ENCODE assay signal across 18 mouse cellular contexts in the genomic region with DNA sequence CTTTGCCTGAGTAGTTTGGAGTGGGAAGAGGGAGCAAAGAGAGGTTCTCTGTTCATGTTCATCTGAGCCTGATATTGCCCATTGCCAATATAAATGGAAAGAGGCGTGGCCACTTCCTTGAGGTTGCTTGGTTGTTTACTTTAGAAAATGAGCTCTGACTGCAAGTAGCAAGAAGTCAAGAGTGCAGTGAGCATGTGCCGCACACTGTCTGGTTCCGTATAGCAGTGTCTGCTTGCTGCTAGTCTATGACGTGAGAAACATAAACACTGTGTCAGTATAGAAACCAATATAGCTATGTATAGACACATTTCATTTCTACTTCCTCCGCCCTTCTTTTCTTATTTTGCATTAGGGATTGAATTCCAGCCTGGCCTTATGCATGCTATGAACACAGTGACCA.
"Had no signal": no experiment of that assay in that cellular context is flagged by ENCODE, and none has a peak within 500 bp of the region (broad histone marks: within the 10 kb centered on the region; RNA-seq: fewer than 3 reads in every experiment).

No protein-coding gene starts in this region.

- H3K4me2 ChIP-seq: liver, embryonic 13.5 days; lung, embryonic 15.5 days; midbrain, embryonic 13.5 days; neural tube, embryonic 13.5 days; stomach, embryonic 15.5 days had no signal

- DNase-seq: kidney, adult 18-20 months; kidney, adult 9 months; kidney, postnatal 14 days; kidney, postnatal 4 days; liver, embryonic 13.5 days; retina, postnatal 1 day; right cerebral cortex, postnatal 25 days; spleen, adult 18-20 months; thymus, adult 18-20 months; thymus, postnatal 36 days had no signal

- H3K27me3 ChIP-seq: liver, embryonic 13.5 days; lung, embryonic 15.5 days; megakaryocyte, embryonic 14.5 days; midbrain, embryonic 13.5 days; neural tube, embryonic 13.5 days; stomach, embryonic 15.5 days had no signal

- H3K9ac ChIP-seq: liver, embryonic 13.5 days; lung, embryonic 15.5 days; midbrain, embryonic 13.5 days; neural tube, embryonic 13.5 days; stomach, embryonic 15.5 days had no signal

- ATAC-seq: midbrain, embryonic 13.5 days; midbrain, embryonic 16.5 days had no signal

- H3K27ac ChIP-seq: liver, embryonic 13.5 days; lung, embryonic 15.5 days; midbrain, embryonic 10.5 days; midbrain, embryonic 13.5 days; neural tube, embryonic 13.5 days; stomach, embryonic 15.5 days had no signal

- H3K4me1 ChIP-seq: liver, embryonic 13.5 days; stomach, embryonic 15.5 days had no signal

- H3K36me3 ChIP-seq: liver, embryonic 13.5 days; lung, embryonic 15.5 days; midbrain, embryonic 10.5 days; midbrain, embryonic 13.5 days; neural tube, embryonic 13.5 days; stomach, embryonic 15.5 days had no signal

- H3K9me3 ChIP-seq: liver, embryonic 13.5 days; lung, embryonic 15.5 days; megakaryocyte, embryonic 14.5 days; midbrain, embryonic 10.5 days; midbrain, embryonic 13.5 days; neural tube, embryonic 13.5 days; stomach, embryonic 15.5 days had no signal

- H3K4me3 ChIP-seq: liver, embryonic 13.5 days; lung, embryonic 15.5 days; megakaryocyte, embryonic 14.5 days; midbrain, embryonic 10.5 days; midbrain, embryonic 13.5 days; myocyte; neural tube, embryonic 13.5 days; stomach, embryonic 15.5 days had no signal
